Mouse (Mus musculus): ENCODE measurements at regions not wholly inside any gene's neighbourhood (a gene's known extent, or its start where the extent isn't known, plus 50 kb on each side); places are given as distances from the start of the nearest gene placed in this dataset.

GRCm38 (mm10) chr12:109950632-109951031 lies 328.2 kb upstream of the Dio3 start:
- TF ChIP-seq CTCF (IDR thresholded peaks at IDR 0.05) (no peak), EP300 (IDR thresholded peaks at IDR 0.05; ENCODE audit: insufficient read depth, low read depth, low read length) (no peak)
